Mouse (Mus musculus) limb, embryonic 13.5 days (tissue): ENCODE results near the gene F5. TPM values are rescaled to one million over a fixed set of nuclear protein-coding genes. Genes with fewer than 3 reads are reported as not detected.

Experiments used
- polyA plus RNA-seq: library from polyadenylated mRNA; unstranded; fragments of >200 nt; fragmentation: Nextera tagmentation; extraction: Ambion mirVana; gene quantifications from 2 replicates; pipeline ENCODE4 v1.2.1, GENCODE M21; 2015

Gene F5
- polyA plus RNA-seq, 1 experiment from 2014 or later, result 0.09 TPM

Other genes with a start within 250 kb of the F5 start
- 19.1 and 20.0 TPM in 2 replicates for gene Scyl3, start 222.7 kb upstream of the F5 start, polyA plus RNA-seq
- 24.3 and 26.4 TPM in 2 replicates for gene BC055324, start 157.0 kb upstream of the F5 start, polyA plus RNA-seq
- 9.3 and 10.2 TPM in 2 replicates for gene Mettl18, start 156.9 kb upstream of the F5 start, polyA plus RNA-seq
- gene Sele, start 103.6 kb upstream of the F5 start, polyA plus RNA-seq, result 0.08 TPM in 2 replicates
- 0.32 TPM in 1 of 2 replicates, not detected in the other for gene Sell, start 89.9 kb upstream of the F5 start, polyA plus RNA-seq
- not detected in 2 replicates for gene Selp, start 36.6 kb upstream of the F5 start, polyA plus RNA-seq
- 7.7 and 8.6 TPM in 2 replicates for gene Slc19a2, start 97.2 kb downstream of the F5 start, polyA plus RNA-seq
- 6.5 and 6.7 TPM in 2 replicates for gene Ccdc181, start 123.7 kb downstream of the F5 start, polyA plus RNA-seq
- 42.5 and 43.9 TPM in 2 replicates for gene Nme7, start 152.3 kb downstream of the F5 start, polyA plus RNA-seq
- 31.2 and 32.6 TPM in 2 replicates for gene Blzf1, start 155.7 kb downstream of the F5 start, polyA plus RNA-seq